In genomic region chr6:49109196-49109595, GRCm38 (mm10) we compare ENCODE assay signal across 23 mouse cellular contexts. TPM values are rescaled to one million over a fixed set of nuclear protein-coding genes. Genes with fewer than 3 reads are reported as not detected.
DNase-seq lines count a peak whose midpoint lies in the region; ATAC-seq and TF ChIP-seq lines count a peak whose summit lies in the region.
"Had no signal": no experiment of that assay in that cellular context is flagged by ENCODE, and none has a peak within 500 bp of the region (broad histone marks: within the 10 kb centered on the region; RNA-seq: fewer than 3 reads in every experiment).

No protein-coding gene starts in this region.

- ATAC-seq in embryonic facial prominence, embryonic 14.5 days (ENCODE audit: low read depth), result no peak
- ATAC-seq in Patski, result peak; percentile 31
- ATAC-seq: CD4-positive, CD25-positive, alpha-beta regulatory T cell, adult 4 months; forebrain, embryonic 15.5 days; hindbrain, embryonic 16.5 days; intestine, embryonic 15.5 days had no signal

- TF ChIP-seq CTCF in testis, adult 2 months (IDR thresholded peaks at IDR 0.05; ENCODE audit: control insufficient read depth, insufficient read depth, insufficient replicate concordance, low read depth, low read length), result no peak
- no peak for TF ChIP-seq CTCF in Patski (IDR thresholded peaks at IDR 0.05)

- no peak overlapping the region for H3K4me3 ChIP-seq in embryonic facial prominence, embryonic 14.5 days (ENCODE audit: low read depth, low read length)
- H3K4me3 ChIP-seq in embryonic facial prominence, embryonic 10.5 days, result no peak overlapping the region
- peak overlapping the region; percentile 69 for H3K4me3 ChIP-seq in testis, adult 2 months (ENCODE audit: control insufficient read depth, low read depth, low read length)
- H3K4me3 ChIP-seq: embryonic facial prominence, embryonic 13.5 days; forebrain, embryonic 15.5 days; hindbrain, embryonic 10.5 days; hindbrain, embryonic 13.5 days; intestine, embryonic 15.5 days had no signal

- in situ Hi-C loops in Patski (cut with MboI; ENCODE audit: low pct_unique_long_range_greater_than_20kb), result no loop called here

- no peak overlapping the region for H3K27ac ChIP-seq in embryonic facial prominence, embryonic 14.5 days (replicated peaks; ENCODE audit: low read depth, low read length)
- no peak overlapping the region for H3K27ac ChIP-seq in embryonic facial prominence, embryonic 10.5 days (replicated peaks)
- H3K27ac ChIP-seq in testis, adult 2 months (ENCODE audit: control insufficient read depth, insufficient read depth, low read depth, low read length), result no peak overlapping the region
- H3K27ac ChIP-seq: embryonic facial prominence, embryonic 13.5 days; forebrain, embryonic 15.5 days; hindbrain, embryonic 10.5 days; hindbrain, embryonic 13.5 days; intestine, embryonic 15.5 days had no signal

- no peak overlapping the region for H3K4me2 ChIP-seq in embryonic facial prominence, embryonic 14.5 days (ENCODE audit: low read depth, low read length)
- H3K4me2 ChIP-seq: embryonic facial prominence, embryonic 13.5 days; forebrain, embryonic 15.5 days; heart, embryonic 11.5 days; hindbrain, embryonic 13.5 days; intestine, embryonic 15.5 days had no signal

- H3K36me3 ChIP-seq in embryonic facial prominence, embryonic 14.5 days (ENCODE audit: control insufficient read depth, insufficient read depth, low read length), result peaks cover 57% of the 10 kb centered on the region
- H3K36me3 ChIP-seq in embryonic facial prominence, embryonic 10.5 days (replicated peaks), result peaks cover 96% of the 10 kb centered on the region
- H3K36me3 ChIP-seq in testis, adult 2 months (ENCODE audit: control insufficient read depth, insufficient read depth, low read length), result no peaks in the 10 kb centered on the region; the same call in 1 of the 2 replicates

- DNase-seq in embryonic facial prominence, embryonic 14.5 days (ENCODE audit: low spot score), result peak; percentile 29
- DNase-seq in embryonic facial prominence, embryonic 10.5 days (ENCODE audit: low spot score), result no peak
- no peak for DNase-seq in testis, postnatal 14 days (ENCODE audit: low spot score)
- no peak for DNase-seq in Patski (ENCODE audit: low read depth, low spot score)
- DNase-seq in right cerebral cortex, adult 18-20 months, result no peak
- DNase-seq in ovary, adult 18-20 months (ENCODE audit: low spot score), result no peak
- DNase-seq: adrenal gland, adult 2 months; adrenal gland, postnatal 14 days; cerebellum, adult 11 months; cerebellum, adult 2 months; cerebellum, adult 9-11 months; cerebellum, postnatal 25 days; gastrocnemius, postnatal 10 days; gastrocnemius, postnatal 36 days had no signal

- no peak overlapping the region for H3K9ac ChIP-seq in embryonic facial prominence, embryonic 14.5 days (ENCODE audit: low read depth, low read length)
- H3K9ac ChIP-seq: embryonic facial prominence, embryonic 13.5 days; forebrain, embryonic 15.5 days; hindbrain, embryonic 13.5 days; intestine, embryonic 15.5 days had no signal

- H3K4me1 ChIP-seq in embryonic facial prominence, embryonic 14.5 days (ENCODE audit: control insufficient read depth, insufficient read depth, low read length), result no peaks in the 10 kb centered on the region
- no peaks in the 10 kb centered on the region for H3K4me1 ChIP-seq in embryonic facial prominence, embryonic 10.5 days
- no peaks in the 10 kb centered on the region for H3K4me1 ChIP-seq in testis, adult 2 months (ENCODE audit: control insufficient read depth, insufficient read depth, low read length)
- H3K4me1 ChIP-seq: forebrain, embryonic 15.5 days; hindbrain, embryonic 10.5 days; hindbrain, embryonic 13.5 days; intestine, embryonic 15.5 days had no signal

- POLR2A ChIA-PET in Patski (lab: Charles Lee), result interaction anchor here (0.7 kb wide), 1 partner anchor 31 kb away, joined by 3 read pairs; no protein-coding TSS in a partner anchor

- H3K27me3 ChIP-seq in embryonic facial prominence, embryonic 14.5 days (replicated peaks; ENCODE audit: control insufficient read depth, insufficient read depth, low read length), result no peaks in the 10 kb centered on the region
- H3K27me3 ChIP-seq in embryonic facial prominence, embryonic 10.5 days (replicated peaks; ENCODE audit: low read depth, poor library complexity, severe bottlenecking), result no peaks in the 10 kb centered on the region
- no peaks in the 10 kb centered on the region for H3K27me3 ChIP-seq in testis, adult 2 months (ENCODE audit: control insufficient read depth, insufficient read depth, low read length)
- H3K27me3 ChIP-seq in Patski, result no peaks in the 10 kb centered on the region
- H3K27me3 ChIP-seq: embryonic facial prominence, embryonic 13.5 days; forebrain, embryonic 15.5 days; hindbrain, embryonic 13.5 days; intestine, embryonic 15.5 days had no signal

- no peaks in the 10 kb centered on the region for H3K9me3 ChIP-seq in embryonic facial prominence, embryonic 14.5 days (ENCODE audit: control insufficient read depth, low read length)
- H3K9me3 ChIP-seq in embryonic facial prominence, embryonic 10.5 days, result no peaks in the 10 kb centered on the region
- H3K9me3 ChIP-seq: embryonic facial prominence, embryonic 13.5 days; forebrain, embryonic 15.5 days; hindbrain, embryonic 10.5 days; hindbrain, embryonic 13.5 days; intestine, embryonic 15.5 days had no signal

- WGBS in embryonic facial prominence, embryonic 14.5 days, result 75% methylated on average over 2 of the region's 2 CpGs
- WGBS in embryonic facial prominence, embryonic 10.5 days, result 91% methylated on average over 2 of the region's 2 CpGs

- TF ChIP-seq POLR2A in testis, adult 2 months (IDR thresholded peaks at IDR 0.05; ENCODE audit: control insufficient read depth, low read depth, low read length), result no peak

- CTCF ChIA-PET in Patski (lab: Charles Lee), result interaction anchor here (1.2 kb wide), 1 partner anchor 8 kb away, joined by 3 read pairs; no protein-coding TSS in a partner anchor

RNA-seq across cellular contexts. Expression of gene Malsu1, which starts 35.6 kb away (rescaled TPM):
- 69.8 and 72.1 TPM in 2 replicates for polyA plus RNA-seq in embryonic facial prominence, embryonic 14.5 days (2014; fragmentation: Nextera tagmentation; extraction: Ambion mirVana)
- polyA plus RNA-seq in embryonic facial prominence, embryonic 10.5 days (2016; fragmentation: Nextera tagmentation; extraction: Ambion mirVana), result 74.1 and 77.2 TPM in 2 replicates
- polyA plus RNA-seq in testis, adult 2 months (2012; rRNA removed), result 8.4 and 11.6 TPM in 2 replicates
- 48.0 TPM for polyA plus RNA-seq in Patski (2021)
